Mouse (Mus musculus) lung, adult 2 months (tissue): ENCODE measurements around the gene Rbms3.

Experiments used
- CTCF ChIP-seq: fragments of 200-500 bp; IDR thresholded peaks from 2 replicates; pipeline ENCODE4 v1.5.1; 2011; ENCODE audit warnings: mild to moderate bottlenecking, low read length, control low read depth; ENCODE audit not compliant: insufficient read depth
- POLR2A ChIP-seq: fragments of 200-500 bp; IDR thresholded peaks from 2 replicates; pipeline ENCODE4 v1.6.1; 2011; ENCODE audit warnings: low read depth, mild to moderate bottlenecking, control low read depth, low read length, borderline replicate concordance; ENCODE audit errors: extremely low read depth

- TF ChIP-seq POLR2A (no peak), CTCF (no peak)
Measured at GRCm38 (mm10) chr9:117558562-117558961, 71.2 kb downstream of the Rbms3 start.
